Mouse (Mus musculus): Measurements from ENCODE around the gene Bin2.

Gene Bin2

GRCm38 (mm10) chr15:100598287-100598882 lies 71.0 kb downstream of the Bin2 start:
- TF ChIP-seq GATA4 (IDR thresholded peaks at IDR 0.05; ENCODE audit: insufficient replicate concordance, low read length) = no peak

DNA sequence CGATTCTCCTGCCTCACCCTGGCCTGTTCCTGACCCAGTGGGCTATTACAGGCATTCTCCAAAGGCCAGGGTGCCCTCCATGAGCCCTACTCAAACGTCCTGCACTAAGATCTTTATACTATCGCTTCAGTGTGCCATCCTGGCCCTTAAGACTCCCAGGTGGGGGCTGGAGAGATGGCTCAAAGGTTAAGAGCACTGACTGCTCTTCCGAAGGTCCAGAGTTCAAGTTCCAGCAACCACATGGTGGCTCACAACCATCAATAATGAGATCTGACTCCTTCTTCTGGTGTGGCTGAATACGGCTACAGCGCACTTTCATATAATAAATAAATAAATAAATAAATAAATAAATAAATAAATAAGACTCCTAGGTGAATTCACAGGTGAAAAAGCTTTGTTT lies 76.5 kb downstream of the Bin2 start:
- no peak for TF ChIP-seq GATA4 (IDR thresholded peaks at IDR 0.05; ENCODE audit: insufficient replicate concordance, low read length)

All from liver, adult (tissue).